ENCODE assay signal across 23 mouse cellular contexts in the genomic region with DNA sequence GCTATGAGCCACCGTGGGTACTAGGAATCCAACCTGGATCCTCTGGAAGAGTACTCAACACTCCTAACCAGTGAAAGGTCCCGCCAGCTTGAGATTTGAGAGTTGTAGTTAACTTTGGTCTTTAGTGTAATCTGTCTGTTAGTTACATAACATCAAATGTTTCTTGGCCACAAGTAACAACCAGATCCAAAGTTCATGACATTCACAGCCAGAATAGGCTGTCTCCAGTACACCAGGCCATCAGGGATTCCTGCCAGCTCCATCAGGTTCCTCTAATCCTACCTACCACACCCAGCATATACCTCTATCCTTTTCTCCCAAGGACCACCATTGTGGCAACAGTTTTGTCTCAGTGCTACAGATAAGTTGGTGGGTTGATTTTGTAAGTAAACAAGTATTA. TPM values are rescaled to one million over a fixed set of nuclear protein-coding genes. Genes with fewer than 3 reads are reported as not detected.
"Had no signal": no experiment of that assay in that cellular context is flagged by ENCODE, and none has a peak within 500 bp of the region (broad histone marks: within the 10 kb centered on the region; RNA-seq: fewer than 3 reads in every experiment).

No protein-coding gene starts in this region.

- H3K9me3 ChIP-seq: intestine, embryonic 15.5 days; limb, embryonic 13.5 days; midbrain, embryonic 10.5 days; neural tube, embryonic 15.5 days had no signal

- H3K4me2 ChIP-seq: intestine, embryonic 15.5 days; limb, embryonic 13.5 days; liver, embryonic 11.5 days; lung, embryonic 14.5 days; neural tube, embryonic 15.5 days had no signal

- H3K27ac ChIP-seq: intestine, embryonic 15.5 days; limb, embryonic 13.5 days; midbrain, embryonic 10.5 days; neural tube, embryonic 15.5 days had no signal

- ATAC-seq: intestine, embryonic 15.5 days had no signal

- H3K27me3 ChIP-seq: intestine, embryonic 15.5 days; limb, embryonic 13.5 days; neural tube, embryonic 15.5 days had no signal

- H3K9ac ChIP-seq: intestine, embryonic 15.5 days; limb, embryonic 13.5 days; lung, embryonic 14.5 days; neural tube, embryonic 15.5 days had no signal

- DNase-seq: left cerebral cortex, postnatal 4 days; lung, embryonic 14.5 days; lung, postnatal 10 days; lung, postnatal 4 days; midbrain, embryonic 14.5 days; right cerebral cortex, adult 18-20 months; right cerebral cortex, postnatal 25 days; spleen, adult 18-20 months; thymus, adult 18-20 months; thymus, postnatal 25 days had no signal

- H3K4me1 ChIP-seq: intestine, embryonic 15.5 days; limb, embryonic 13.5 days; midbrain, embryonic 10.5 days; neural tube, embryonic 15.5 days had no signal

- H3K4me3 ChIP-seq: intestine, embryonic 15.5 days; limb, embryonic 13.5 days; midbrain, embryonic 10.5 days; myocyte; neural tube, embryonic 15.5 days had no signal

- H3K36me3 ChIP-seq: intestine, embryonic 15.5 days; limb, embryonic 13.5 days; midbrain, embryonic 10.5 days; neural tube, embryonic 15.5 days had no signal

RNA-seq across cellular contexts. Expression of gene Mettl21c, which starts 4.3 kb away (rescaled TPM):
- total RNA-seq: layer of hippocampus, postnatal 14 days; left cerebral cortex, adult 18-20 months; megakaryocyte, adult 5-6 weeks had no signal
- polyA plus RNA-seq: large intestine, adult 2 months; urinary bladder, adult 2 months had no signal

RNA-seq across cellular contexts. Expression of gene Gm8251, which starts 46.2 kb away (rescaled TPM):
- total RNA-seq: layer of hippocampus, adult 8-10 months; layer of hippocampus, postnatal 14 days; left cerebral cortex, adult 18-20 months; left cerebral cortex, postnatal 10 days; left cerebral cortex, postnatal 4 days had no signal
- polyA plus RNA-seq: large intestine, adult 2 months; myocyte had no signal
